Mouse (Mus musculus): ENCODE results near the gene Prim2. TPM values are rescaled to one million over a fixed set of nuclear protein-coding genes. Genes with fewer than 3 reads are reported as not detected.

Gene Prim2
- polyA plus RNA-seq, 1 experiment from 2014 or later, result 44.0 TPM

- Histone ChIP-seq H3K9ac (ENCODE audit: low read depth, low read length) (no peak overlapping the region), H3K27me3 (ENCODE audit: control insufficient read depth, insufficient read depth, low read length) (no peaks in the 10 kb centered on the region), H3K4me3 (ENCODE audit: low read length) (no peak overlapping the region), H3K36me3 (ENCODE audit: control insufficient read depth, insufficient read depth, low read length) (no peaks in the 10 kb centered on the region), H3K4me2 (replicated peaks; ENCODE audit: low read depth, low read length) (no peak overlapping the region), H3K9me3 (ENCODE audit: control insufficient read depth, low read length) (0 out of 2 replicates have a peak, but pooled peaks cover 6% of the 10 kb centered on the region), H3K27ac (ENCODE audit: low read depth, low read length) (no peak overlapping the region), H3K4me1 (ENCODE audit: control insufficient read depth, insufficient read depth, low read length) (no peaks in the 10 kb centered on the region)
- WGBS, result 84% methylated on average over 5 of the region's 5 CpGs
- ATAC-seq (ENCODE audit: low FRiP score, low TSS enrichment), result no peak
Observed at GRCm38 (mm10) chr1:33604087-33604699, 65.4 kb downstream of the Prim2 start.

DNA sequence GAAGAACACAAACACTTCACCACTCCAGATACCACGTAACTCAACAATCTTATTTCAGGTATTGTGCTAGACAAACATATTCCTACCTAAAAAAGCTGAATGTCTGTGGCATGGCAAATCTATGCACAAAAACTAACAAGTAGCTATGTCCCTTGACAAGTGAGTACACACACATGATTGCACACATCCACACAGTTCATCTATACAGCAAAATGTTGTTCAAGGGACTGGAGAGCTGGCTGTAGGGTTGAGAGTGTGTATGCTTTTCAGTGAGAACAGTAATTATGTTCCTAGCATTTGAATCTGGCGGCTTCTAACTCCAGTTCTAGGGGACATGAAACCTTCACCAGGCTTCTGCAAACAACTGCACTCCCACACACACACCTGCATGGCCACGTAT is 69.9 kb downstream of the Prim2 start:
- no peaks in the 10 kb centered on the region for H3K27me3 ChIP-seq (ENCODE audit: control insufficient read depth, insufficient read depth, low read length)
- H3K4me3 ChIP-seq (ENCODE audit: low read length), result no peak overlapping the region
- H3K4me1 ChIP-seq (ENCODE audit: control insufficient read depth, insufficient read depth, low read length), result no peaks in the 10 kb centered on the region
- no peaks in the 10 kb centered on the region; the same call in 1 of the 2 replicates for H3K36me3 ChIP-seq (ENCODE audit: control insufficient read depth, insufficient read depth, low read length)
- no peak for ATAC-seq (ENCODE audit: low FRiP score, low TSS enrichment)
- 0 out of 2 replicates have a peak, but pooled peaks cover 8% of the 10 kb centered on the region for H3K9me3 ChIP-seq (ENCODE audit: control insufficient read depth, low read length)
- H3K9ac ChIP-seq (ENCODE audit: low read depth, low read length), result no peak overlapping the region
- 82% methylated on average over 3 of the region's 3 CpGs for WGBS
- no peak overlapping the region for H3K4me2 ChIP-seq (replicated peaks; ENCODE audit: low read depth, low read length)
- H3K27ac ChIP-seq (ENCODE audit: low read depth, low read length), result no peak overlapping the region

DNA sequence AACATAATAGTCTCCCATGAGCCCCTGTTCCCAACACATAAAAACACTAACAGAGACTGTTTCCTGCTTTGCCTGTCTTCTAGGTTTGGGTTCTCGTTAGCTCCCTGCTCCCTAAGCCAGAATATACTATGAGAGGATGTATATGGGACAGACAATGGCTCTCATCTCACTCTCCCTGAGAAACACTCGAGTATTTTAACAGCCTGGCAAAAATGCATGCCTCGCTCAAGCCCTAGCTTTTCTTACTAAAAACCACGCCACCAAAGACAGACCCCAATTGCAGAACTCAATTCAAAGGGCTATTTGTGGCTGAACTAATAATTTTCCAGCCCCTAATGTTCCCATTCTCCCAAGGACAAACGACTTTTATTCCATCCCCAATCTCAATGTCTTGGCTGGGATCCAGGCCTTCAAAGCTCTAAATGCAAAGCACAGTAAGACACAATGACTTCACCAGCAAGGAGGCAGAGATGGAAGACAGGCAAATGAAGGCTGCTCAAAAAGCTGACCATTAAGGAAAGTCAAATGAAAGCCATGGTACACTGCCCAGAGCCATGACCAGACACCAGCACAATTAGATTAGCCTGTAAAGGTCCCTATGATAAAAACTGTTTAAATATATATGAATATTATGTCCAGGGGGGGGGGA is 70.5 kb downstream of the Prim2 start:
- no peaks in the 10 kb centered on the region for H3K4me1 ChIP-seq (ENCODE audit: control insufficient read depth, insufficient read depth, low read length)
- ATAC-seq (ENCODE audit: low FRiP score, low TSS enrichment), result no peak
- 92% methylated on average over 5 of the region's 5 CpGs for WGBS
- H3K4me2 ChIP-seq (replicated peaks; ENCODE audit: low read depth, low read length), result no peak overlapping the region
- H3K9ac ChIP-seq (ENCODE audit: low read depth, low read length), result no peak overlapping the region
- H3K36me3 ChIP-seq (ENCODE audit: control insufficient read depth, insufficient read depth, low read length), result no peaks in the 10 kb centered on the region; the same call in 1 of the 2 replicates
- H3K4me3 ChIP-seq (ENCODE audit: low read length), result no peak overlapping the region
- no peaks in the 10 kb centered on the region for H3K27me3 ChIP-seq (ENCODE audit: control insufficient read depth, insufficient read depth, low read length)
- 0 out of 2 replicates have a peak, but pooled peaks cover 8% of the 10 kb centered on the region for H3K9me3 ChIP-seq (ENCODE audit: control insufficient read depth, low read length)
- no peak overlapping the region for H3K27ac ChIP-seq (ENCODE audit: low read depth, low read length)

GRCm38 (mm10) chr1:33597043-33597442 is 72.6 kb downstream of the Prim2 start:
- ATAC-seq (ENCODE audit: low FRiP score, low TSS enrichment), result no peak
- Histone ChIP-seq H3K27ac (ENCODE audit: low read depth, low read length) (no peak overlapping the region), H3K36me3 (ENCODE audit: control insufficient read depth, insufficient read depth, low read length) (no peaks in the 10 kb centered on the region; the same call in 1 of the 2 replicates), H3K9me3 (ENCODE audit: control insufficient read depth, low read length) (0 out of 2 replicates have a peak, but pooled peaks cover 8% of the 10 kb centered on the region), H3K27me3 (ENCODE audit: control insufficient read depth, insufficient read depth, low read length) (no peaks in the 10 kb centered on the region), H3K4me2 (replicated peaks; ENCODE audit: low read depth, low read length) (no peak overlapping the region), H3K4me3 (ENCODE audit: low read length) (no peak overlapping the region), H3K9ac (ENCODE audit: low read depth, low read length) (no peak overlapping the region), H3K4me1 (ENCODE audit: control insufficient read depth, insufficient read depth, low read length) (no peaks in the 10 kb centered on the region)
- whole genome bisulfite sequencing, result 89% methylated on average over 1 of the region's 1 CpGs

GRCm38 (mm10) chr1:33595936-33596335 is 73.7 kb downstream of the Prim2 start:
- Histone ChIP-seq H3K4me2 (replicated peaks; ENCODE audit: low read depth, low read length) (no peak overlapping the region), H3K4me1 (ENCODE audit: control insufficient read depth, insufficient read depth, low read length) (no peaks in the 10 kb centered on the region), H3K27ac (ENCODE audit: low read depth, low read length) (no peak overlapping the region), H3K9me3 (ENCODE audit: control insufficient read depth, low read length) (0 out of 2 replicates have a peak, but pooled peaks cover 8% of the 10 kb centered on the region), H3K9ac (ENCODE audit: low read depth, low read length) (no peak overlapping the region), H3K36me3 (ENCODE audit: control insufficient read depth, insufficient read depth, low read length) (no peaks in the 10 kb centered on the region; the same call in 1 of the 2 replicates), H3K4me3 (ENCODE audit: low read length) (no peak overlapping the region), H3K27me3 (ENCODE audit: control insufficient read depth, insufficient read depth, low read length) (no peaks in the 10 kb centered on the region)
- ATAC-seq (ENCODE audit: low FRiP score, low TSS enrichment), result no peak
- WGBS, result 95% methylated on average over 2 of the region's 2 CpGs

DNA sequence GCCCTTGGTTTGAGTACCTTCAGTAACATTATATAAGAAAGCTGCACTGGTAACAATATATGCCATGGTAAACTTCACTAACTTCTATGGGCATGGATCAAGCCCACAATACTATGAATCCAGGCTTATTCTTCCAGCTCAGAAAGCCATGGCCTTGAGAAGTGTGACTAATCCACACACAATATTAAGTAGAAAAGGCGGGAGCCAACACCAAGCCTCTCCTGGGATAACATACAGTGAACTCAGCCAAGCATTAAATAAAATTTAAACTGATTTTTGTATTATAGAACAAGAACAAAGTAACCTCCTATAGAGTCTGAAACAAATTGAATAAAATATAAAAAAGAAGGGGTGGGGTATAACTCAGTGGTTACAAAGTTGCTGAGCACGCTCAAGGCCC is 74.6 kb downstream of the Prim2 start:
- Histone ChIP-seq H3K36me3 (ENCODE audit: control insufficient read depth, insufficient read depth, low read length) (no peaks in the 10 kb centered on the region; the same call in 1 of the 2 replicates), H3K4me3 (ENCODE audit: low read length) (no peak overlapping the region), H3K4me2 (replicated peaks; ENCODE audit: low read depth, low read length) (no peak overlapping the region), H3K27me3 (ENCODE audit: control insufficient read depth, insufficient read depth, low read length) (no peaks in the 10 kb centered on the region), H3K9ac (ENCODE audit: low read depth, low read length) (no peak overlapping the region), H3K4me1 (ENCODE audit: control insufficient read depth, insufficient read depth, low read length) (0 out of 2 replicates have a peak, but pooled peaks cover 3% of the 10 kb centered on the region), H3K9me3 (ENCODE audit: control insufficient read depth, low read length) (0 out of 2 replicates have a peak, but pooled peaks cover 8% of the 10 kb centered on the region), H3K27ac (ENCODE audit: low read depth, low read length) (no peak overlapping the region)
- WGBS, result 84% methylated on average over 2 of the region's 2 CpGs
- no peak for ATAC-seq (ENCODE audit: low FRiP score, low TSS enrichment)

GRCm38 (mm10) chr1:33593718-33594388 is 75.7 kb downstream of the Prim2 start:
- H3K9me3 ChIP-seq (ENCODE audit: control insufficient read depth, low read length), result 0 out of 2 replicates have a peak, but pooled peaks cover 6% of the 10 kb centered on the region
- ATAC-seq (ENCODE audit: low FRiP score, low TSS enrichment), result no peak
- H3K4me1 ChIP-seq (ENCODE audit: control insufficient read depth, insufficient read depth, low read length), result 0 out of 2 replicates have a peak, but pooled peaks cover 3% of the 10 kb centered on the region
- no peak overlapping the region for H3K4me3 ChIP-seq (ENCODE audit: low read length)
- H3K4me2 ChIP-seq (replicated peaks; ENCODE audit: low read depth, low read length), result no peak overlapping the region
- no peaks in the 10 kb centered on the region for H3K27me3 ChIP-seq (ENCODE audit: control insufficient read depth, insufficient read depth, low read length)
- H3K27ac ChIP-seq (ENCODE audit: low read depth, low read length), result no peak overlapping the region
- 92% methylated on average over 4 of the region's 4 CpGs for WGBS
- no peaks in the 10 kb centered on the region; the same call in 1 of the 2 replicates for H3K36me3 ChIP-seq (ENCODE audit: control insufficient read depth, insufficient read depth, low read length)
- H3K9ac ChIP-seq (ENCODE audit: low read depth, low read length), result no peak overlapping the region

GRCm38 (mm10) chr1:33591997-33592608 is 77.5 kb downstream of the Prim2 start:
- WGBS, result 86% methylated on average over 7 of the region's 7 CpGs

More at GRCm38 (mm10) chr1:33591997-33592608, 77.5 kb downstream of the Prim2 start:
- Histone ChIP-seq H3K4me1 (ENCODE audit: control insufficient read depth, insufficient read depth, low read length) (0 out of 2 replicates have a peak, but pooled peaks cover 3% of the 10 kb centered on the region), H3K4me2 (replicated peaks; ENCODE audit: low read depth, low read length) (no peak overlapping the region), H3K9me3 (ENCODE audit: control insufficient read depth, low read length) (no peaks in the 10 kb centered on the region), H3K9ac (ENCODE audit: low read depth, low read length) (no peak overlapping the region), H3K27ac (ENCODE audit: low read depth, low read length) (no peak overlapping the region), H3K36me3 (ENCODE audit: control insufficient read depth, insufficient read depth, low read length) (no peaks in the 10 kb centered on the region), H3K4me3 (ENCODE audit: low read length) (no peak overlapping the region), H3K27me3 (ENCODE audit: control insufficient read depth, insufficient read depth, low read length) (no peaks in the 10 kb centered on the region)
- ATAC-seq (ENCODE audit: low FRiP score, low TSS enrichment), result no peak

All from kidney, embryonic 14.5 days (tissue).